Mouse (Mus musculus) ES-Bruce4 (cell line): ENCODE measurements around the gene Gm19668.

Experiments
- CTCF ChIP-seq: IDR thresholded peaks from one replicate; pipeline ENCODE4 v1.8.1; 2011; ENCODE audit warnings: low read depth, low read length
- EP300 ChIP-seq: IDR thresholded peaks from 2 replicates; pipeline ENCODE4 v1.6.1; 2011; ENCODE audit warnings: low read depth, low read length; ENCODE audit not compliant: insufficient read depth
- POLR2A ChIP-seq: IDR thresholded peaks from one replicate; pipeline ENCODE4 v1.8.1; 2011; ENCODE audit warnings: low read length; ENCODE audit not compliant: insufficient read depth

GRCm38 (mm10) chr10:77798921-77799508 is at the start of gene Gm19668:
- TF ChIP-seq POLR2A (no peak), EP300 (no peak), CTCF (no peak)
